Comparison of ENCODE assay signal across 34 mouse cellular contexts in genomic region chr7:122180720-122181119, GRCm38 (mm10). TPM values are rescaled to one million over a fixed set of nuclear protein-coding genes. Genes with fewer than 3 reads are reported as not detected.
"Had no signal": no experiment of that assay in that cellular context is flagged by ENCODE, and none has a peak within 500 bp of the region (broad histone marks: within the 10 kb centered on the region; RNA-seq: fewer than 3 reads in every experiment).

No protein-coding gene starts in this region.

- H3K27ac ChIP-seq: limb, embryonic 10.5 days; limb, embryonic 12.5 days; limb, embryonic 13.5 days; limb, embryonic 15.5 days; liver, embryonic 12.5 days; liver, embryonic 13.5 days; liver, embryonic 14.5 days; liver, embryonic 15.5 days; lung, embryonic 15.5 days; macrophage; midbrain, embryonic 10.5 days; midbrain, embryonic 12.5 days; midbrain, embryonic 13.5 days; midbrain, embryonic 15.5 days; neural tube, embryonic 12.5 days had no signal

- H3K27me3 ChIP-seq: limb, embryonic 12.5 days; limb, embryonic 13.5 days; limb, embryonic 15.5 days; liver, embryonic 15.5 days; lung, embryonic 15.5 days; midbrain, embryonic 12.5 days; midbrain, embryonic 13.5 days; midbrain, embryonic 15.5 days; neural tube, embryonic 12.5 days had no signal

- H3K9ac ChIP-seq: limb, embryonic 12.5 days; limb, embryonic 13.5 days; limb, embryonic 15.5 days; liver, embryonic 12.5 days; liver, embryonic 13.5 days; liver, embryonic 14.5 days; liver, embryonic 15.5 days; lung, embryonic 14.5 days; lung, embryonic 15.5 days; midbrain, embryonic 12.5 days; midbrain, embryonic 13.5 days; midbrain, embryonic 15.5 days; neural tube, embryonic 12.5 days had no signal

- DNase-seq: left cerebral cortex, postnatal 4 days; liver; liver, embryonic 13.5 days; lung, adult 18-20 months; lung, adult 2 months; lung, embryonic 14.5 days; lung, postnatal 10 days; lung, postnatal 14 days; lung, postnatal 36 days; lung, postnatal 4 days; midbrain, embryonic 14.5 days had no signal

- H3K9me3 ChIP-seq: limb, embryonic 10.5 days; limb, embryonic 12.5 days; limb, embryonic 13.5 days; limb, embryonic 15.5 days; liver, embryonic 12.5 days; liver, embryonic 13.5 days; liver, embryonic 15.5 days; lung, embryonic 15.5 days; megakaryocyte, embryonic 14.5 days; midbrain, embryonic 10.5 days; midbrain, embryonic 12.5 days; midbrain, embryonic 13.5 days; midbrain, embryonic 15.5 days; neural tube, embryonic 12.5 days had no signal

- H3K36me3 ChIP-seq: limb, embryonic 10.5 days; limb, embryonic 12.5 days; limb, embryonic 13.5 days; limb, embryonic 15.5 days; liver, embryonic 12.5 days; liver, embryonic 13.5 days; liver, embryonic 15.5 days; lung, embryonic 15.5 days; midbrain, embryonic 10.5 days; midbrain, embryonic 12.5 days; midbrain, embryonic 13.5 days; midbrain, embryonic 15.5 days; neural tube, embryonic 12.5 days had no signal

- ATAC-seq: liver, embryonic 12.5 days; lung, postnatal 0 days; midbrain, embryonic 13.5 days; midbrain, embryonic 15.5 days; midbrain, embryonic 16.5 days had no signal

- H3K4me1 ChIP-seq: liver, embryonic 12.5 days; liver, embryonic 13.5 days; liver, embryonic 15.5 days; lung, embryonic 15.5 days; midbrain, embryonic 12.5 days; midbrain, embryonic 13.5 days; midbrain, embryonic 15.5 days; neural tube, embryonic 12.5 days had no signal

- H3K4me2 ChIP-seq: limb, embryonic 12.5 days; limb, embryonic 13.5 days; limb, embryonic 15.5 days; liver, embryonic 12.5 days; liver, embryonic 13.5 days; liver, embryonic 15.5 days; lung, embryonic 14.5 days; lung, embryonic 15.5 days; midbrain, embryonic 11.5 days; midbrain, embryonic 12.5 days; midbrain, embryonic 13.5 days; midbrain, embryonic 15.5 days; neural tube, embryonic 12.5 days had no signal

- H3K4me3 ChIP-seq: limb, embryonic 10.5 days; limb, embryonic 12.5 days; limb, embryonic 13.5 days; limb, embryonic 15.5 days; liver, embryonic 12.5 days; liver, embryonic 13.5 days; liver, embryonic 15.5 days; lung, embryonic 15.5 days; megakaryocyte, embryonic 14.5 days; midbrain, embryonic 10.5 days; midbrain, embryonic 12.5 days; midbrain, embryonic 13.5 days; midbrain, embryonic 15.5 days; myocyte; neural tube, embryonic 12.5 days had no signal

RNA-seq across cellular contexts. Expression of gene Ern2, which starts 5.3 kb away (rescaled TPM):
- polyA plus RNA-seq: limb, embryonic 10.5 days; limb, embryonic 11.5 days; limb, embryonic 14.5 days; limb, embryonic 15.5 days; liver, embryonic 13.5 days; liver, embryonic 14.5 days; liver, embryonic 15.5 days; liver, embryonic 16.5 days; lung, embryonic 14.5 days; macrophage; midbrain, embryonic 10.5 days; myocyte had no signal

RNA-seq across cellular contexts. Expression of gene Chp2, which starts 38.6 kb away (rescaled TPM):
- polyA plus RNA-seq: limb, embryonic 10.5 days; limb, embryonic 11.5 days; limb, embryonic 12.5 days; limb, embryonic 13.5 days; midbrain, embryonic 10.5 days; myocyte; neural tube, embryonic 11.5 days had no signal
